Comparison of ENCODE assay signal across 27 mouse cellular contexts in the genomic region with DNA sequence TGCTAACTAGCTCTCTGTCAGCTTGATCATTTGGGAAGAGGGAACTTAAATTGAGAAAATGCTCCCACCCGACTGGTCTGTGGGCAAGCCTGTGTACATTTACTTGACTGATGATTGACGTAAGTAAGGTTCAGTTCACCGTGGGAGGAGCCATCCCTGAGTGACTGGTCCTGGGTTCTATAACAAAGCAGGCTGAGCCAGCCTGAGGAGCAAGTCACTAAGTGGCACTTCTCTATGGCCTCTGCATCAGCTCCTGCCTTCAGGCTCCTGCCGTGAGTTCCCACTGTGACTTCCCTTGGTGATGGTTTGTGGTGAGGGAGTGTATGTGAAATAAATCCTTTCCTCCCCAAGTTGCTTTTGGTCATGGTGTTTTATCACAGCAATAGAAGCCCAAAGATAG. TPM values are rescaled to one million over a fixed set of nuclear protein-coding genes. Genes with fewer than 3 reads are reported as not detected.
DNase-seq lines count a peak whose midpoint lies in the region; ATAC-seq and TF ChIP-seq lines count a peak whose summit lies in the region.
"Had no signal": no experiment of that assay in that cellular context is flagged by ENCODE, and none has a peak within 500 bp of the region (broad histone marks: within the 10 kb centered on the region; RNA-seq: fewer than 3 reads in every experiment).

No protein-coding gene starts in this region.

- TF ChIP-seq POLR2A in cerebellum, adult 2 months (IDR thresholded peaks at IDR 0.05; ENCODE audit: borderline replicate concordance, insufficient read depth, low read length), result no peak

- H3K9ac ChIP-seq in liver, embryonic 16.5 days (ENCODE audit: low read depth, low read length), result no peak overlapping the region
- no peak overlapping the region for H3K9ac ChIP-seq in midbrain, embryonic 13.5 days (replicated peaks)
- H3K9ac ChIP-seq: embryonic facial prominence, embryonic 12.5 days; midbrain, embryonic 15.5 days; neural tube, embryonic 12.5 days had no signal

- no peak overlapping the region for H3K4me2 ChIP-seq in liver, embryonic 16.5 days (ENCODE audit: low read depth, low read length)
- H3K4me2 ChIP-seq in midbrain, embryonic 13.5 days (replicated peaks), result no peak overlapping the region
- H3K4me2 ChIP-seq: embryonic facial prominence, embryonic 12.5 days; midbrain, embryonic 15.5 days; neural tube, embryonic 12.5 days had no signal

- no peaks in the 10 kb centered on the region for H3K36me3 ChIP-seq in liver, embryonic 16.5 days (ENCODE audit: control insufficient read depth, insufficient read depth)
- no peaks in the 10 kb centered on the region for H3K36me3 ChIP-seq in midbrain, embryonic 13.5 days
- H3K36me3 ChIP-seq: embryonic facial prominence, embryonic 12.5 days; midbrain, embryonic 15.5 days; neural tube, embryonic 12.5 days had no signal

- no peaks in the 10 kb centered on the region for H3K9me3 ChIP-seq in liver, embryonic 16.5 days (replicated peaks; ENCODE audit: control insufficient read depth, low read length)
- no peaks in the 10 kb centered on the region for H3K9me3 ChIP-seq in midbrain, embryonic 13.5 days
- H3K9me3 ChIP-seq: embryonic facial prominence, embryonic 12.5 days; midbrain, embryonic 15.5 days; neural tube, embryonic 12.5 days had no signal

- ATAC-seq in liver, embryonic 16.5 days (ENCODE audit: low read depth), result no peak
- peak; percentile 17 for ATAC-seq in granulocyte monocyte progenitor cell, adult 5-6 weeks (replicated peaks; ENCODE audit: poor library complexity, severe bottlenecking)
- peak; percentile 7; the same call in 1 of the 2 replicates for ATAC-seq in megakaryocyte progenitor cell, adult 5-6 weeks (replicated peaks; ENCODE audit: poor library complexity)
- ATAC-seq in midbrain, embryonic 13.5 days, result no peak
- ATAC-seq: CD4-positive, CD25-positive, alpha-beta regulatory T cell, adult 4 months; forebrain, embryonic 14.5 days; hindbrain, embryonic 16.5 days; midbrain, embryonic 15.5 days had no signal

- H3K4me3 ChIP-seq in liver, embryonic 16.5 days (ENCODE audit: low read depth, low read length), result no peak overlapping the region
- no peak overlapping the region for H3K4me3 ChIP-seq in midbrain, embryonic 13.5 days (replicated peaks)
- H3K4me3 ChIP-seq in cerebellum, adult 2 months (replicated peaks; ENCODE audit: insufficient read depth, low read depth, low read length), result no peak overlapping the region
- H3K4me3 ChIP-seq: embryonic facial prominence, embryonic 12.5 days; heart, adult 2 months; midbrain, embryonic 15.5 days; myocyte; neural tube, embryonic 12.5 days had no signal

- DNase-seq in liver, result no peak
- DNase-seq in kidney, postnatal 36 days, result no peak
- no peak for DNase-seq in cerebellum, adult 2 months
- DNase-seq: cerebellum, adult 8-10 months; cerebellum, postnatal 25 days; gastrocnemius, postnatal 25 days; kidney, adult 18-20 months; layer of hippocampus, adult 9-11 months; lung, adult 2 months; lung, postnatal 14 days; thymus, postnatal 4 days had no signal

- no peaks in the 10 kb centered on the region for H3K4me1 ChIP-seq in liver, embryonic 16.5 days (ENCODE audit: control insufficient read depth, low read depth, low read length)
- no peaks in the 10 kb centered on the region for H3K4me1 ChIP-seq in midbrain, embryonic 13.5 days (replicated peaks)
- peaks cover 2% of the 10 kb centered on the region; the same call in 1 of the 2 replicates for H3K4me1 ChIP-seq in cerebellum, adult 2 months (ENCODE audit: control insufficient read depth, insufficient read depth, low read length)
- H3K4me1 ChIP-seq: embryonic facial prominence, embryonic 12.5 days; midbrain, embryonic 15.5 days; neural tube, embryonic 12.5 days had no signal

- no peak for TF ChIP-seq CTCF in cerebellum, adult 2 months (IDR thresholded peaks at IDR 0.05; ENCODE audit: borderline replicate concordance, insufficient read depth, low read depth, low read length)

- no peaks in the 10 kb centered on the region for H3K27me3 ChIP-seq in liver, embryonic 16.5 days (ENCODE audit: control insufficient read depth, insufficient read depth, low read depth, low read length)
- 0 out of 2 replicates have a peak, but pooled peaks cover 5% of the 10 kb centered on the region for H3K27me3 ChIP-seq in midbrain, embryonic 13.5 days
- H3K27me3 ChIP-seq in cerebellum, adult 2 months (ENCODE audit: control insufficient read depth, insufficient read depth, low read length), result no peaks in the 10 kb centered on the region
- H3K27me3 ChIP-seq: embryonic facial prominence, embryonic 12.5 days; midbrain, embryonic 15.5 days; neural tube, embryonic 12.5 days had no signal

- 0 out of 2 replicates have a peak overlapping the region, but pooled peaks have one; percentile 24 for H3K27ac ChIP-seq in liver, embryonic 16.5 days (ENCODE audit: low read length)
- H3K27ac ChIP-seq in midbrain, embryonic 13.5 days, result no peak overlapping the region
- H3K27ac ChIP-seq in cerebellum, adult 2 months (ENCODE audit: insufficient read depth, low read length), result no peak overlapping the region
- H3K27ac ChIP-seq: embryonic facial prominence, embryonic 12.5 days; heart, adult 2 months; kidney, postnatal 0 days; midbrain, embryonic 15.5 days; neural tube, embryonic 12.5 days had no signal

- WGBS in liver, embryonic 16.5 days (ENCODE audit: insufficient replicate concordance), result 29% methylated on average over 4 of the region's 4 CpGs
- 68% methylated on average over 4 of the region's 4 CpGs for WGBS in midbrain, embryonic 13.5 days
- WGBS in cerebellum, adult 2 months, result 68% methylated on average over 4 of the region's 4 CpGs

RNA-seq across cellular contexts. Expression of a gene that starts 18.2 kb away (rescaled TPM):
- polyA plus RNA-seq in liver, embryonic 16.5 days (2015; fragmentation: Nextera tagmentation; extraction: Ambion mirVana), result 5.9 and 6.2 TPM in 2 replicates
- total RNA-seq in granulocyte monocyte progenitor cell, adult 5-6 weeks (2014; fragmentation: Nextera tagmentation), result 11.4 and 12.6 TPM in 2 replicates
- total RNA-seq in granulocyte monocyte progenitor cell, adult 5-6 weeks (2017), result 14.3 and 20.8 TPM in 2 replicates
- 7.7 and 8.9 TPM in 2 replicates for total RNA-seq in megakaryocyte progenitor cell, adult 5-6 weeks (2015)
- total RNA-seq in megakaryocyte progenitor cell, adult 5-6 weeks (2017), result 14.2 and 29.7 TPM in 2 replicates
- polyA plus RNA-seq in midbrain, embryonic 13.5 days (2015; fragmentation: Nextera tagmentation; extraction: Ambion mirVana), result 0.55 and 0.67 TPM in 2 replicates
- polyA plus RNA-seq in cerebellum, adult 2 months (2012; rRNA removed), result 5.2 and 6.5 TPM in 2 replicates

RNA-seq across cellular contexts. Expression of a gene that starts 26.1 kb away (rescaled TPM):
- polyA plus RNA-seq in liver, embryonic 16.5 days (2015; fragmentation: Nextera tagmentation; extraction: Ambion mirVana), result 1.5 and 1.9 TPM in 2 replicates
- 24.4 and 25.9 TPM in 2 replicates for total RNA-seq in granulocyte monocyte progenitor cell, adult 5-6 weeks (2014; fragmentation: Nextera tagmentation)
- 17.4 and 17.7 TPM in 2 replicates for total RNA-seq in granulocyte monocyte progenitor cell, adult 5-6 weeks (2017)
- total RNA-seq in megakaryocyte progenitor cell, adult 5-6 weeks (2015), result 18.8 and 25.5 TPM in 2 replicates
- 12.1 and 15.6 TPM in 2 replicates for total RNA-seq in megakaryocyte progenitor cell, adult 5-6 weeks (2017)
- polyA plus RNA-seq in midbrain, embryonic 13.5 days (2015; fragmentation: Nextera tagmentation; extraction: Ambion mirVana), result 0.05 TPM in 1 of 2 replicates, not detected in the other
- 0.44 and 0.71 TPM in 2 replicates for polyA plus RNA-seq in cerebellum, adult 2 months (2012; rRNA removed)
- total RNA-seq: left cerebral cortex, adult 18-20 months; left cerebral cortex, postnatal 14 days had no signal
- polyA plus RNA-seq: forebrain, embryonic 14.5 days; hindbrain, embryonic 16.5 days; limb, embryonic 11.5 days; midbrain, embryonic 15.5 days; neural tube, embryonic 12.5 days had no signal

RNA-seq across cellular contexts. Expression of a gene that starts 57.1 kb away (rescaled TPM):
- 19.5 and 20.2 TPM in 2 replicates for polyA plus RNA-seq in liver, embryonic 16.5 days (2015; fragmentation: Nextera tagmentation; extraction: Ambion mirVana)
- total RNA-seq in granulocyte monocyte progenitor cell, adult 5-6 weeks (2014; fragmentation: Nextera tagmentation), result not detected in 2 replicates
- total RNA-seq in granulocyte monocyte progenitor cell, adult 5-6 weeks (2017), result not detected in 2 replicates
- not detected in 2 replicates for total RNA-seq in megakaryocyte progenitor cell, adult 5-6 weeks (2015)
- 0.67 TPM in 1 of 2 replicates, not detected in the other for total RNA-seq in megakaryocyte progenitor cell, adult 5-6 weeks (2017)
- 5.9 and 7.1 TPM in 2 replicates for polyA plus RNA-seq in midbrain, embryonic 13.5 days (2015; fragmentation: Nextera tagmentation; extraction: Ambion mirVana)
- polyA plus RNA-seq in cerebellum, adult 2 months (2012; rRNA removed), result 62.9 and 71.8 TPM in 2 replicates
- polyA plus RNA-seq: CD4-positive, CD25-positive, alpha-beta regulatory T cell, adult 4 months had no signal

Comparison
In these comparisons a context has a peak if more than half of its experiments do, and no peak if none do; other contexts are left out.
1. ATAC-seq: peak in granulocyte monocyte progenitor cell, adult 5-6 weeks (single experiment) and megakaryocyte progenitor cell, adult 5-6 weeks (single experiment); none in liver, embryonic 16.5 days (single experiment) and midbrain, embryonic 13.5 days (single experiment).